8 mouse cellular contexts compared by ENCODE assay signal in the genomic region with DNA sequence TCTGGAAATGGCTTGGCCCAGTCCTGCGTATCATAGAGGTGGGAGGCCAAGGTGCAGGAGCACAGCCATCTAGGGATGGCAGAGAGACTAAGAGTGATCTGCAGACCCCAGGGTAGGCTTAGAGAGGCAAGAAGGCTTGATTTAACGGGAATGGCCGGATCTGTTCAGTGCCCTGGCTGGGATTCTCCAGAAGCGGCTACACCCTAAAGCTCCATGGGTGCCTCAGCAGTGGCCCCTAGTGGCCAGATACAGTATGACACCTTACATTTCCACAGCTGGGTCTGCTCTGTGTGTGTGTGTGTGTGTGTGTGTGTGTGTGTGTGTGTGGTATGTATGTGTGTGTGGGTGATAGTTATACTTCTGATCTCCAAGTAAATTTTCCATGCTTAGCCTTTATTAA.
A peak's percentile ranks its signal among the peaks of the same experiment; 100 is the strongest.
DNase-seq lines count a peak whose midpoint lies in the region; ATAC-seq and TF ChIP-seq lines count a peak whose summit lies in the region.

No protein-coding gene starts in this region.

- peak; percentile 85 to 89 (median 87) for TF ChIP-seq CTCF in MEL (IDR thresholded peaks at IDR 0.05 in 2 of 3, conservative IDR thresholded peaks at IDR 0.05 in 1 of 3; ENCODE audit: control insufficient read depth in 1 of 3, insufficient read depth in 1 of 3, low read depth in 2 of 3, low read length in 3 of 3, poor library complexity in 1 of 3, severe bottlenecking in 1 of 3)
- TF ChIP-seq CTCF in cerebellum, adult 2 months (IDR thresholded peaks at IDR 0.05; ENCODE audit: borderline replicate concordance, insufficient read depth, low read depth, low read length): peak; percentile 84

- 23% methylated on average over 4 of the region's 4 CpGs for WGBS in cerebellum, adult 2 months

- DNase-seq in MEL (ENCODE audit: low read depth, low spot score): peak; percentile 74
- DNase-seq in cerebellum, adult 2 months: peak; percentile 66 to 78
- peak; percentile 90 for DNase-seq in forelimb bud, embryonic 11.5 days (ENCODE audit: low read depth, low spot score)
- peak; percentile 96 for DNase-seq in heart, postnatal 4 days
- DNase-seq in layer of hippocampus, adult 18-20 months (ENCODE audit: low spot score in 2 of 2): peak; percentile 76 to 93
- DNase-seq in lung, adult 18-20 months: peak; percentile 73 to 84
- DNase-seq in thymus, postnatal 0 days (ENCODE audit: low spot score): peak; percentile 78

- no peaks in the 10 kb centered on the region for H3K36me3 ChIP-seq in MEL (ENCODE audit: control insufficient read depth in 1 of 2, insufficient read depth in 2 of 2, low read length in 2 of 2)

- no peak overlapping the region for H3K9ac ChIP-seq in MEL (ENCODE audit: control insufficient read depth, low read depth, low read length, poor library complexity, severe bottlenecking)

- H3K4me1 ChIP-seq in MEL (ENCODE audit: control insufficient read depth in 1 of 2, insufficient read depth in 2 of 2, low read length in 2 of 2): no peaks in the 10 kb centered on the region
- no peaks in the 10 kb centered on the region for H3K4me1 ChIP-seq in cerebellum, adult 2 months (ENCODE audit: control insufficient read depth, insufficient read depth, low read length)

- no peak for TF ChIP-seq EP300 in MEL (IDR thresholded peaks at IDR 0.05; ENCODE audit: low read depth in 1 of 2, low read length in 2 of 2)

- no peaks in the 10 kb centered on the region for H3K27me3 ChIP-seq in MEL (ENCODE audit: control insufficient read depth in 1 of 2, insufficient read depth in 2 of 2, low read length in 2 of 2)
- H3K27me3 ChIP-seq in cerebellum, adult 2 months (ENCODE audit: control insufficient read depth, insufficient read depth, low read length): no peaks in the 10 kb centered on the region

- no peaks in the 10 kb centered on the region for H3K79me2 ChIP-seq in MEL (ENCODE audit: control insufficient read depth, insufficient read depth, low read length, poor library complexity)

- TF ChIP-seq RAD21 in MEL (IDR thresholded peaks at IDR 0.05; ENCODE audit: low read depth, low read length): peak; percentile 59

- no peaks in the 10 kb centered on the region for H3K9me3 ChIP-seq in MEL (replicated peaks; ENCODE audit: insufficient read depth, low read length)

- TF ChIP-seq POLR2A in MEL (IDR thresholded peaks at IDR 0.05; ENCODE audit: control insufficient read depth in 1 of 2, insufficient read depth in 1 of 2, low read depth in 1 of 2, low read length in 2 of 2, poor library complexity in 1 of 2): no peak
- TF ChIP-seq POLR2A in cerebellum, adult 2 months (IDR thresholded peaks at IDR 0.05; ENCODE audit: borderline replicate concordance, insufficient read depth, low read length): no peak

- no peak overlapping the region for H3K4me3 ChIP-seq in MEL (ENCODE audit: control insufficient read depth in 1 of 2, insufficient read depth in 1 of 2, low read depth in 2 of 2, low read length in 2 of 2)
- H3K4me3 ChIP-seq in cerebellum, adult 2 months (replicated peaks; ENCODE audit: insufficient read depth, low read depth, low read length): no peak overlapping the region

- H3K27ac ChIP-seq in MEL (ENCODE audit: control insufficient read depth, low read depth, low read length): no peak overlapping the region
- no peak overlapping the region for H3K27ac ChIP-seq in cerebellum, adult 2 months (ENCODE audit: insufficient read depth, low read length)

- ATAC-seq in neutrophil, adult 5-6 weeks (ENCODE audit: extremely low read depth, insufficient number of reproducible peaks, low FRiP score, poor library complexity, severe bottlenecking): peak; percentile 49; the same call in 1 of the 2 replicates

TF ChIP-seq in MEL, 35 proteins besides CTCF, POLR2A, EP300 and RAD21:
- TF ChIP-seq SMC3 (IDR thresholded peaks at IDR 0.05; ENCODE audit: low read depth, low read length): peak; percentile 68
- no peak for TF ChIP-seq NELFE (IDR thresholded peaks at IDR 0.05; ENCODE audit: low read depth, low read length)
